Mouse (Mus musculus): Measurements from ENCODE around the gene Arhgef28. TPM values are rescaled to one million over a fixed set of nuclear protein-coding genes. Genes with fewer than 3 reads are reported as not detected.
A peak's percentile ranks its signal among the peaks of the same experiment; 100 is the strongest.
"Not testable (repeated sequence)": the region's sequence is repeated elsewhere in the genome, so short reads cannot be mapped to it uniquely, and the experiment has no call there.

The Arhgef28 gene
- total RNA-seq, 2 experiments from 2014 or later: 37.4 to 40.7 TPM

GRCm38 (mm10) chr13:98093483-98093882, 112.8 kb downstream of the Arhgef28 start:
- intact Hi-C loops (cut with DNase I): loop anchor here (5.0 kb wide), 1 partner anchor 41 kb away; no protein-coding TSS in a partner anchor
- H3K4me3 ChIP-seq: no peak overlapping the region
- DNase-seq (ENCODE audit: extremely low spot score in 1 of 2, low spot score in 2 of 2): no peak
- H3K27ac ChIP-seq: no peak overlapping the region
- TF ChIP-seq CTCF (IDR thresholded peaks at IDR 0.05): no peak

- Histone ChIP-seq H3K27ac (no peak overlapping the region), H3K4me3 (no peak overlapping the region)
- no peak for TF ChIP-seq CTCF (IDR thresholded peaks at IDR 0.05)
- no peak for DNase-seq (ENCODE audit: extremely low spot score in 1 of 2, low spot score in 2 of 2)
- intact Hi-C loops (cut with DNase I): loop anchor here (5.0 kb wide), 1 partner anchor 40 kb away; no protein-coding TSS in a partner anchor
Observed at GRCm38 (mm10) chr13:98092354-98093002, 113.8 kb downstream of the Arhgef28 start.

GRCm38 (mm10) chr13:98079640-98080039, 126.6 kb downstream of the Arhgef28 start:
- no peak overlapping the region for H3K4me3 ChIP-seq
- no peak for DNase-seq (ENCODE audit: extremely low spot score in 1 of 2, low spot score in 2 of 2)
- H3K27ac ChIP-seq: no peak overlapping the region
- intact Hi-C loops (cut with DNase I): loop anchor here (2.0 kb wide), 1 partner anchor 15 kb away; no protein-coding TSS in a partner anchor
- no peak for TF ChIP-seq CTCF (IDR thresholded peaks at IDR 0.05)

- no peak overlapping the region for H3K4me3 ChIP-seq
- no peak overlapping the region for H3K27ac ChIP-seq
- no peak for DNase-seq (ENCODE audit: extremely low spot score in 1 of 2, low spot score in 2 of 2)
Observed at GRCm38 (mm10) chr13:98078251-98078650, 128.0 kb downstream of the Arhgef28 start.

GRCm38 (mm10) chr13:98077216-98077615, 129.0 kb downstream of the Arhgef28 start:
- H3K4me3 ChIP-seq: no peak overlapping the region
- DNase-seq (ENCODE audit: extremely low spot score in 1 of 2, low spot score in 2 of 2): no peak
- TF ChIP-seq CTCF (IDR thresholded peaks at IDR 0.05): no peak
- no peak overlapping the region for H3K27ac ChIP-seq
- intact Hi-C loops (cut with DNase I): no loop called here

More at GRCm38 (mm10) chr13:98078251-98078650, 128.0 kb downstream of the Arhgef28 start:
- no peak for TF ChIP-seq CTCF (IDR thresholded peaks at IDR 0.05)
- intact Hi-C loops (cut with DNase I): no loop called here

- no peak overlapping the region for H3K27ac ChIP-seq
- no peak for DNase-seq (ENCODE audit: extremely low spot score in 1 of 2, low spot score in 2 of 2)
- TF ChIP-seq CTCF (IDR thresholded peaks at IDR 0.05): no peak
- intact Hi-C loops (cut with DNase I): no loop called here
- no peak overlapping the region for H3K4me3 ChIP-seq
Observed at GRCm38 (mm10) chr13:98074871-98075270, 131.4 kb downstream of the Arhgef28 start.

GRCm38 (mm10) chr13:98073190-98073589, 133.0 kb downstream of the Arhgef28 start:
- H3K4me3 ChIP-seq: no peak overlapping the region
- no peak for DNase-seq (ENCODE audit: extremely low spot score in 1 of 2, low spot score in 2 of 2)
- no peak for TF ChIP-seq CTCF (IDR thresholded peaks at IDR 0.05)
- no peak overlapping the region for H3K27ac ChIP-seq
- intact Hi-C loops (cut with DNase I): no loop called here

GRCm38 (mm10) chr13:98070458-98070857, 135.8 kb downstream of the Arhgef28 start:
- no peak for TF ChIP-seq CTCF (IDR thresholded peaks at IDR 0.05)
- H3K27ac ChIP-seq: no peak overlapping the region
- DNase-seq (ENCODE audit: extremely low spot score in 1 of 2, low spot score in 2 of 2): no peak
- no peak overlapping the region for H3K4me3 ChIP-seq
- intact Hi-C loops (cut with DNase I): no loop called here

GRCm38 (mm10) chr13:98069646-98070045, 136.6 kb downstream of the Arhgef28 start:
- H3K4me3 ChIP-seq: no peak overlapping the region
- no peak for TF ChIP-seq CTCF (IDR thresholded peaks at IDR 0.05)
- DNase-seq (ENCODE audit: extremely low spot score in 1 of 2, low spot score in 2 of 2): no peak

GRCm38 (mm10) chr13:98062843-98063242, 143.4 kb downstream of the Arhgef28 start:
- DNase-seq (ENCODE audit: extremely low spot score in 1 of 2, low spot score in 2 of 2): no peak
- Histone ChIP-seq H3K4me3 (no peak overlapping the region), H3K27ac (no peak overlapping the region)
- TF ChIP-seq CTCF (IDR thresholded peaks at IDR 0.05): no peak
- intact Hi-C loops (cut with DNase I): no loop called here

More at GRCm38 (mm10) chr13:98069646-98070045, 136.6 kb downstream of the Arhgef28 start:
- intact Hi-C loops (cut with DNase I): no loop called here
- H3K27ac ChIP-seq: no peak overlapping the region

- not testable (repeated sequence) for H3K4me3 ChIP-seq; DNase-seq (ENCODE audit: extremely low spot score in 1 of 2, low spot score in 2 of 2)
Observed at GRCm38 (mm10) chr13:98060121-98060520, 146.1 kb downstream of the Arhgef28 start.

GRCm38 (mm10) chr13:98055194-98055593, 151.0 kb downstream of the Arhgef28 start:
- intact Hi-C loops (cut with DNase I): no loop called here
- Histone ChIP-seq H3K4me3 (no peak overlapping the region), H3K27ac (peak overlapping the region; percentile 15; the same call in 1 of the 2 replicates)
- TF ChIP-seq CTCF (IDR thresholded peaks at IDR 0.05): no peak
- no peak for DNase-seq (ENCODE audit: extremely low spot score in 1 of 2, low spot score in 2 of 2)

More at GRCm38 (mm10) chr13:98060121-98060520, 146.1 kb downstream of the Arhgef28 start:
- H3K27ac ChIP-seq; intact Hi-C loops (cut with DNase I): not testable (repeated sequence)
